ENCODE assay signal across 13 mouse cellular contexts in genomic region chr2:139841359-139841758, GRCm38 (mm10).
DNase-seq lines count a peak whose midpoint lies in the region; TF ChIP-seq lines count a peak whose summit lies in the region.
"Had no signal": no experiment of that assay in that cellular context is flagged by ENCODE, and none has a peak within 500 bp of the region (broad histone marks: within the 10 kb centered on the region; RNA-seq: fewer than 3 reads in every experiment).

No protein-coding gene starts in this region.

- no peak for TF ChIP-seq CTCF in lung, adult 2 months (IDR thresholded peaks at IDR 0.05; ENCODE audit: insufficient read depth, low read length)

- H3K4me1 ChIP-seq in lung, adult 2 months (ENCODE audit: control insufficient read depth, insufficient read depth, low read length): no peaks in the 10 kb centered on the region
- H3K4me1 ChIP-seq: kidney, embryonic 15.5 days; liver, embryonic 13.5 days had no signal

- TF ChIP-seq POLR2A in lung, adult 2 months (IDR thresholded peaks at IDR 0.05; ENCODE audit: borderline replicate concordance, extremely low read depth, low read depth, low read length): no peak

- no peak overlapping the region for H3K4me3 ChIP-seq in lung, adult 2 months (replicated peaks; ENCODE audit: extremely low read depth, low read depth, low read length)
- H3K4me3 ChIP-seq: kidney, embryonic 15.5 days; liver, embryonic 13.5 days had no signal

- peak; percentile 28 for DNase-seq in lung, postnatal 36 days
- DNase-seq in lung, adult 2 months: no peak
- peak; percentile 51 for DNase-seq in CD4-positive, CD25-positive, alpha-beta regulatory T cell, adult 2 months (ENCODE audit: low read depth, low spot score)
- peak; percentile 19 for DNase-seq in adipocyte (ENCODE audit: low spot score)
- peak; percentile 44 for DNase-seq in naive thymus-derived CD4-positive, alpha-beta T cell, adult 2 months (ENCODE audit: low read depth)
- no peak for DNase-seq in yolk sac, embryonic 10.5 days (ENCODE audit: low spot score)
- no peak for DNase-seq in adrenal gland, adult 2 months
- DNase-seq: adrenal gland, postnatal 25 days; cerebellum, adult 18-20 months; forebrain, postnatal 0 days; gastrocnemius, postnatal 25 days; liver, embryonic 13.5 days had no signal

- 36% methylated on average over 1 of the region's 1 CpGs for WGBS in lung, adult 2 months

Comparison
In these comparisons a context has a peak if more than half of its experiments do, and no peak if none do; other contexts are left out.
1. DNase-seq: peak in lung, postnatal 36 days (single experiment), CD4-positive, CD25-positive, alpha-beta regulatory T cell, adult 2 months (single experiment), adipocyte (single experiment) and naive thymus-derived CD4-positive, alpha-beta T cell, adult 2 months (single experiment); none in lung, adult 2 months (single experiment), yolk sac, embryonic 10.5 days (single experiment) and adrenal gland, adult 2 months (single experiment).